In the genomic region with DNA sequence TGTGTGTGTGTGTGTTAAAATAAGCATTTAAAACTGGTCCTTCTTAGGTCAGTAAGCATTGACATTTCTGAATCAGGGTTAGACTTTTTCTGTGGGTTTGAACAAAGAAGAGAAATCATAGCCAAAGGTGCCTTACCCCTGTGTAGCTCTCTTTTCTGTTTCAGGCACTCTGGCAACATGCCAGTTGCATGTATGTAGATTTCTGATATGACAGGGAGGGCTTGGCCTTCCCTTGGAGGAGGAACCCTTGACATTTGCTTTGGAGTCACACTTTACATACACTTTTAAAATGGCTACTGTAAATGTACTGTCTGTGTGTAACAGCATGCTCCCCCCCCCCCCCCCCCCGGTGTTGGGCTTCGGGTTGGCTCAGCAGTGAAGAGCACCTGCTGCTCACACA, we compare ENCODE assay signal across 16 mouse cellular contexts.
"Had no signal": no experiment of that assay in that cellular context is flagged by ENCODE, and none has a peak within 500 bp of the region (broad histone marks: within the 10 kb centered on the region; RNA-seq: fewer than 3 reads in every experiment).

No protein-coding gene starts in this region.

- H3K4me1 ChIP-seq: limb, embryonic 10.5 days had no signal

- H3K27ac ChIP-seq: kidney, embryonic 15.5 days; limb, embryonic 10.5 days; liver, embryonic 15.5 days; neural tube, embryonic 12.5 days had no signal

- H3K4me3 ChIP-seq: kidney, embryonic 15.5 days; limb, embryonic 10.5 days; liver, embryonic 15.5 days; neural tube, embryonic 12.5 days; stomach, embryonic 15.5 days had no signal

- H3K9me3 ChIP-seq: kidney, embryonic 15.5 days; limb, embryonic 10.5 days; liver, embryonic 15.5 days; neural tube, embryonic 12.5 days; stomach, embryonic 15.5 days had no signal

- ATAC-seq: lung, postnatal 0 days had no signal

- H3K27me3 ChIP-seq: kidney, embryonic 15.5 days; liver, embryonic 15.5 days; neural tube, embryonic 12.5 days; stomach, embryonic 15.5 days had no signal

- H3K9ac ChIP-seq: kidney, embryonic 15.5 days; liver, embryonic 15.5 days; neural tube, embryonic 12.5 days; stomach, embryonic 15.5 days had no signal

- H3K4me2 ChIP-seq: kidney, embryonic 15.5 days; liver, embryonic 11.5 days; liver, embryonic 15.5 days; midbrain, embryonic 11.5 days; neural tube, embryonic 12.5 days; stomach, embryonic 15.5 days had no signal

- H3K36me3 ChIP-seq: neural tube, embryonic 12.5 days; stomach, embryonic 15.5 days had no signal

- DNase-seq: kidney, adult 2 months; kidney, postnatal 25 days; layer of hippocampus, adult 9-11 months; lung, adult 2 months; lung, postnatal 36 days; spleen, adult 18-20 months; thymus, adult 2 months; thymus, postnatal 25 days had no signal
